Mouse (Mus musculus) common myeloid progenitor, adult 5-6 weeks (primary cell): ENCODE measurements around the gene Gm12355. TPM values are rescaled to one million over a fixed set of nuclear protein-coding genes. Genes with fewer than 3 reads are reported as not detected.
"Not testable (repeated sequence)": the region's sequence is repeated elsewhere in the genome, so short reads cannot be mapped to it uniquely, and the experiment has no call there.

Experiments used
- ATAC-seq: replicated peaks from 2 replicates; pipeline ENCODE4 v1.8.0; 2016; ENCODE audit warnings: low read depth, mild to moderate bottlenecking, moderate TSS enrichment, inconsistent platforms; ENCODE audit not compliant: poor library complexity, severe bottlenecking
- total RNA-seq: library from RNA; stranded (forward); fragments of 200-1000, 187-1606 nt; gene quantifications from 2 replicates; pipeline ENCODE4 v1.2.3, GENCODE M21; 2017

The Gm12355 gene
- total RNA-seq, 1 experiment from 2014 or later: 9.3 TPM

- not testable (repeated sequence) for ATAC-seq
Measured at GRCm38 (mm10) chr11:98604911-98605310, 20.6 kb downstream of the Gm12355 start.

- ATAC-seq: no peak
Measured at GRCm38 (mm10) chr11:98603953-98604352, 21.5 kb downstream of the Gm12355 start.

- ATAC-seq: peak; percentile 28
Measured at GRCm38 (mm10) chr11:98602090-98602690, 23.3 kb downstream of the Gm12355 start.

GRCm38 (mm10) chr11:98599291-98599690, 26.2 kb downstream of the Gm12355 start:
- ATAC-seq: no peak

- ATAC-seq: no peak
Measured at GRCm38 (mm10) chr11:98598851-98599290, 26.6 kb downstream of the Gm12355 start.

- no peak for ATAC-seq
Measured at GRCm38 (mm10) chr11:98597991-98598390, 27.5 kb downstream of the Gm12355 start, which contains the start of gene Lrrc3c. Gene Lrrc3c, plus strand, starts transcription at chr11:98598291.

- ATAC-seq: peak; percentile 83
Measured at GRCm38 (mm10) chr11:98597363-98597762, 28.1 kb downstream of the Gm12355 start.

- ATAC-seq: no peak
Measured at GRCm38 (mm10) chr11:98595955-98596354, 29.5 kb downstream of the Gm12355 start.

- no peak for ATAC-seq
Measured at GRCm38 (mm10) chr11:98595473-98595872, 30.0 kb downstream of the Gm12355 start.

- ATAC-seq: no peak
Measured at GRCm38 (mm10) chr11:98595021-98595420, 30.4 kb downstream of the Gm12355 start.

- no peak for ATAC-seq
Measured at GRCm38 (mm10) chr11:98590548-98591445, 34.7 kb downstream of the Gm12355 start.

- ATAC-seq: no peak
Measured at GRCm38 (mm10) chr11:98589306-98589705, 36.2 kb downstream of the Gm12355 start.

- ATAC-seq: no peak
Measured at GRCm38 (mm10) chr11:98588833-98589281, 36.6 kb downstream of the Gm12355 start.

GRCm38 (mm10) chr11:98587684-98588546, 37.5 kb downstream of the Gm12355 start:
- ATAC-seq: peak; percentile 65

GRCm38 (mm10) chr11:98586892-98587563, 38.4 kb downstream of the Gm12355 start, which contains the start of gene Ormdl3:
Gene Ormdl3, minus strand, starts transcription at chr11:98587368.
- peak; percentile 69 for ATAC-seq

GRCm38 (mm10) chr11:98586087-98586891, 39.2 kb downstream of the Gm12355 start:
- ATAC-seq: no peak

GRCm38 (mm10) chr11:98584629-98585177, 40.8 kb downstream of the Gm12355 start:
- ATAC-seq: no peak

GRCm38 (mm10) chr11:98584146-98584545, 41.3 kb downstream of the Gm12355 start:
- no peak for ATAC-seq
